Mouse (Mus musculus): ENCODE measurements around the gene Bsg.

GRCm38 (mm10) chr10:79743650-79744365, 39.5 kb downstream of the Bsg start:
- no peak for TF ChIP-seq CTCF (IDR thresholded peaks at IDR 0.05; ENCODE audit: low read depth)
- TF ChIP-seq EP300 (IDR thresholded peaks at IDR 0.05; ENCODE audit: low read depth) = no peak
